Mouse (Mus musculus): ENCODE measurements around the gene Cxcr2. TPM values are rescaled to one million over a fixed set of nuclear protein-coding genes. Genes with fewer than 3 reads are reported as not detected.
A peak's percentile ranks its signal among the peaks of the same experiment; 100 is the strongest.

The Cxcr2 gene
- polyA plus RNA-seq, 1 experiment from 2014 or later: 0.07 TPM

DNA sequence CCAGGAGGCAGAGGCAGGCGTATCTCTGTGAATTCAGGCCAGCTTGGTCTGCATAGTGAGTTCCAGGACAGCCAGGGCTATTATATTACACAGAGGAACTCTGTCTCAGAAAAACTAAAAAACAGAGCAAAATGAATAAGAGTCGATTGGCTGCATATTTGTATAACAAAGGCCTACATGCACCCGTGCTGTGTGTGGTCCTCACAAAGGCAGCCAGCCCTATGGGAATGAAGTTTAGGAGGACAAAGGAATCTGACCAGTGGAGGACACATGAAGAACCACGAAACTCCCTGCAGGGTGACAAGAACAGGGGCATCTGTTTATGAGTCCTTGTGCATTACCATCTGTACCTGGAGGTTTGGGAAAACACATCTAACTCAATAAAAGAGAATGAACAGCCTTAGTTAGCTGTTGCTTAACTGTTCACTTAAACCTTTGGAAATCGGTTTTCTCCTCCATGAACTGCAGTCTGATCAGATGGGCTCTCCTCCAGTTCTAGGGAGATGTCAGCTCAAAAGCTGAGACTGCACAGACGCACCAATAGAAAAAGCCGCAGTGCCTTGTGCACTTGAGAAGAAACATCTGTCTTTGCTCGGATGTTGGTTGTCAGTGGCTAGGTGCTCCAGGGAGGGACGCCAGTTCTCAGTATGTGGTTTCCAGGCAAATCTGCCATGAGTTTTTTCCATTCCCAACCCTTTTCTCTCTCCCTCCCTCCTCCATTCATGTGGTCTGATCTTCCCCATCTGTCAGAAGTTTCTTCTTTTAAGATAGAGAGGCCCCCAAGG is 26.0 kb downstream of the Cxcr2 start:
- Histone ChIP-seq H3K27ac (ENCODE audit: low read depth, low read length) (peak overlapping the region; percentile 54), H3K9ac (ENCODE audit: low read depth, low read length) (no peak overlapping the region), H3K4me3 (ENCODE audit: low read depth, low read length) (no peak overlapping the region), H3K4me2 (no peak overlapping the region), H3K4me1 (ENCODE audit: control insufficient read depth, insufficient read depth, low read length) (peaks cover 8% of the 10 kb centered on the region; the same call in 1 of the 2 replicates), H3K36me3 (ENCODE audit: control insufficient read depth, insufficient read depth, low read length) (no peaks in the 10 kb centered on the region), H3K27me3 (ENCODE audit: control insufficient read depth, insufficient read depth, low read length) (no peaks in the 10 kb centered on the region), H3K9me3 (replicated peaks; ENCODE audit: control insufficient read depth, low read length) (no peaks in the 10 kb centered on the region)
- WGBS (ENCODE audit: insufficient replicate concordance): 32% methylated on average over 9 of the region's 9 CpGs
- ATAC-seq (replicated peaks; ENCODE audit: insufficient number of reproducible peaks, low FRiP score, low TSS enrichment): 0 out of 2 replicates have a peak, but pooled peaks have one; percentile 61

DNA sequence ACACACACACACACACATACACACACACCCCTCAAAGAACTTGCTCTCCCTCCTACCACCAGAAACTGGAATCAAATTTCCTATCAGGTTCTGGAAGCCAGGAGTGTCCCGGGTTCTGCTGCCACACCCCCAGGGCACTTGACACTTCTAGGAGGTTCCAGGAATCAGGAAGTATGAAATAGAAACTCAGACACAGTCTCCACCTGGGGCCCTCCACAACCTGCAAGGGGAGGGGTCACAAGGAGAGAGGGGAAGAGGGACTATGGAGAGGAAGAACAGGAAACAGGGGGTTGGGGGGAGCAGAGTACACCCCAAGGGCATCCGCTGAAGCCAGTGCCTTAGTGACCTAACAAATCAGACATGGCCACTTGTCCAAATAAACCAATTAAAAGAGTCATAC is 27.7 kb downstream of the Cxcr2 start:
- ATAC-seq (replicated peaks; ENCODE audit: insufficient number of reproducible peaks, low FRiP score, low TSS enrichment): no peak
- Histone ChIP-seq H3K9ac (ENCODE audit: low read depth, low read length) (no peak overlapping the region), H3K9me3 (replicated peaks; ENCODE audit: control insufficient read depth, low read length) (no peaks in the 10 kb centered on the region), H3K4me2 (no peak overlapping the region), H3K4me3 (ENCODE audit: low read depth, low read length) (no peak overlapping the region), H3K36me3 (ENCODE audit: control insufficient read depth, insufficient read depth, low read length) (no peaks in the 10 kb centered on the region), H3K27me3 (ENCODE audit: control insufficient read depth, insufficient read depth, low read length) (no peaks in the 10 kb centered on the region), H3K27ac (ENCODE audit: low read depth, low read length) (no peak overlapping the region), H3K4me1 (ENCODE audit: control insufficient read depth, insufficient read depth, low read length) (peaks cover 8% of the 10 kb centered on the region; the same call in 1 of the 2 replicates)
- 44% methylated on average over 2 of the region's 2 CpGs for WGBS (ENCODE audit: insufficient replicate concordance)

- Histone ChIP-seq H3K27me3 (ENCODE audit: control insufficient read depth, insufficient read depth, low read length) (no peaks in the 10 kb centered on the region), H3K4me1 (ENCODE audit: control insufficient read depth, insufficient read depth, low read length) (peaks cover 8% of the 10 kb centered on the region; the same call in 1 of the 2 replicates), H3K4me2 (no peak overlapping the region), H3K9me3 (replicated peaks; ENCODE audit: control insufficient read depth, low read length) (no peaks in the 10 kb centered on the region), H3K9ac (ENCODE audit: low read depth, low read length) (no peak overlapping the region), H3K27ac (ENCODE audit: low read depth, low read length) (no peak overlapping the region), H3K4me3 (ENCODE audit: low read depth, low read length) (no peak overlapping the region), H3K36me3 (ENCODE audit: control insufficient read depth, insufficient read depth, low read length) (no peaks in the 10 kb centered on the region)
- no peak for ATAC-seq (replicated peaks; ENCODE audit: insufficient number of reproducible peaks, low FRiP score, low TSS enrichment)
- 55% methylated on average over 2 of the region's 2 CpGs for WGBS (ENCODE audit: insufficient replicate concordance)
Observed at GRCm38 (mm10) chr1:74183006-74183405, 29.2 kb downstream of the Cxcr2 start.

DNA sequence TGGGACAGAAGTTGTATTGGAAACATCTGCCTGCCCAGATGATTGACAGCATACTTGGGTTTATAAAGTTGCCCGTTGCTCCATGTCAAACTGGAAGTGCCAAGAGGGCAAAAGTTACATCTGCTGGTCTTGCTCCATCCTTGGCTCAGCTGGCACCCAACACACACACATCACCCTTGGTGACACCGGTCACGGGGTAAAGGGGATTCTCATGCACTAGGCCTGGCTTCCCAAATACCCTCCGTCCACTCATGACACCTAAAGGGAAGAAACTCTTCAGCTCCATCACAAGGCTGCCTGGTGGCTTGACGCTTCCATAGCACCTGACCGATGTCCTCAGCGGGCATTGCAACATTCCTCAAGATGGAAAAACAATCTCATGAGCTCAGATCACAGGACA is 36.7 kb downstream of the Cxcr2 start:
- H3K27me3 ChIP-seq (ENCODE audit: control insufficient read depth, insufficient read depth, low read length): no peaks in the 10 kb centered on the region
- no peak overlapping the region for H3K27ac ChIP-seq (ENCODE audit: low read depth, low read length)
- H3K9me3 ChIP-seq (replicated peaks; ENCODE audit: control insufficient read depth, low read length): no peaks in the 10 kb centered on the region
- H3K4me3 ChIP-seq (ENCODE audit: low read depth, low read length): no peak overlapping the region
- H3K4me2 ChIP-seq: no peak overlapping the region
- no peaks in the 10 kb centered on the region for H3K36me3 ChIP-seq (ENCODE audit: control insufficient read depth, insufficient read depth, low read length)
- no peaks in the 10 kb centered on the region for H3K4me1 ChIP-seq (ENCODE audit: control insufficient read depth, insufficient read depth, low read length)
- H3K9ac ChIP-seq (ENCODE audit: low read depth, low read length): no peak overlapping the region
- WGBS (ENCODE audit: insufficient replicate concordance): 86% methylated on average over 7 of the region's 7 CpGs
- no peak for ATAC-seq (replicated peaks; ENCODE audit: insufficient number of reproducible peaks, low FRiP score, low TSS enrichment)

DNA sequence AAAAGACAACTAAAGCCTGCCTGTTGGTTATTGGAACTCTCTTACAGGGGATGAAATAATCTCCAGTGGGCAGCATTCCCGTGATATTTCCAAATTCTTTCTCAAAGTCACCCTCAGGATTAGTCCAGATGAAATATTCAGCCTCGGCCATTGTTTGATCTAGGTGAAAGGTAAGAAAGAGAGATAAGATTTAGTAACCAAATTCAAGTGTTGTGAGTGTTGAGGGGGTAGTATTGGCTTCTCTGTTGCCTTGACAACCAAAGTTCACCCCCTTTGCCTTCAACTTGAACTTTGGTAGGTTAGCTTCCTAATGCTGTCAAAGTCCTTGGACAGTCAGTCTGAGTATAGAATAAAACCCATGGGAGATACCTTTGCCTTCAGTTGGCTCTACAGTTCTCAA is 38.9 kb downstream of the Cxcr2 start:
- no peak overlapping the region for H3K4me2 ChIP-seq
- WGBS (ENCODE audit: insufficient replicate concordance): 73% methylated on average over 2 of the region's 2 CpGs
- no peaks in the 10 kb centered on the region for H3K27me3 ChIP-seq (ENCODE audit: control insufficient read depth, insufficient read depth, low read length)
- H3K36me3 ChIP-seq (ENCODE audit: control insufficient read depth, insufficient read depth, low read length): no peaks in the 10 kb centered on the region
- H3K4me3 ChIP-seq (ENCODE audit: low read depth, low read length): no peak overlapping the region
- no peak overlapping the region for H3K9ac ChIP-seq (ENCODE audit: low read depth, low read length)
- no peaks in the 10 kb centered on the region for H3K4me1 ChIP-seq (ENCODE audit: control insufficient read depth, insufficient read depth, low read length)
- no peaks in the 10 kb centered on the region for H3K9me3 ChIP-seq (replicated peaks; ENCODE audit: control insufficient read depth, low read length)
- H3K27ac ChIP-seq (ENCODE audit: low read depth, low read length): no peak overlapping the region
- no peak for ATAC-seq (replicated peaks; ENCODE audit: insufficient number of reproducible peaks, low FRiP score, low TSS enrichment)

DNA sequence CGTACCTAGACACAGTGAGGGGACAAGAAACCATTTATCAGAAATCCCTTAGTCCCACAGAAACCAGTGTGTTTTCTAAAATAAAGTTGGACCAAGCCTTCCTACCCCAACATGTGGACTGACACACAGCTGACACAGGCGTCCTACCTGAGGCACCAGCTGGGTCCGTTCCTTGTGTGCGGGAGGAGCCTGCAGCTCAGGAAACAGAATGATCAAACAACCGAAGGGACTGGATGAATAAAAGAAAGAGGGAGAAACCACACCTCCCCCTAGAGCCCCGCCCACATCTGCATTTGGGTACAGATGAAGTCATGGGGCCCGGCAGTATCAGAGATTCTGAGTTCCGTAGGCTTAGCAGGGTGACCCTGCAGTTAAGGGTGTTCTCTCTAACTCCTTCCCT is 40.7 kb downstream of the Cxcr2 start, which contains the start of gene Cxcr1:
TSS of gene Cxcr1 (minus strand) at position 187 of the 400 bp plus-strand sequence.
- Histone ChIP-seq H3K4me3 (ENCODE audit: low read depth, low read length) (no peak within 1 kb of the TSS), H3K4me1 (ENCODE audit: control insufficient read depth, insufficient read depth, low read length) (no peaks in the 10 kb centered on the region; the same call in 1 of the 2 replicates), H3K27ac (ENCODE audit: low read depth, low read length) (no peak within 1 kb of the TSS), H3K9me3 (replicated peaks; ENCODE audit: control insufficient read depth, low read length) (no peaks in the 10 kb centered on the region), H3K36me3 (ENCODE audit: control insufficient read depth, insufficient read depth, low read length) (no peaks in the 10 kb centered on the region), H3K27me3 (ENCODE audit: control insufficient read depth, insufficient read depth, low read length) (no peaks in the 10 kb centered on the region), H3K4me2 (no peak within 1 kb of the TSS), H3K9ac (ENCODE audit: low read depth, low read length) (no peak within 1 kb of the TSS)
- ATAC-seq (replicated peaks; ENCODE audit: insufficient number of reproducible peaks, low FRiP score, low TSS enrichment): no peak
- WGBS (ENCODE audit: insufficient replicate concordance): 62% methylated on average over 8 of the region's 8 CpGs

- Histone ChIP-seq H3K9ac (ENCODE audit: low read depth, low read length) (no peak overlapping the region), H3K36me3 (ENCODE audit: control insufficient read depth, insufficient read depth, low read length) (no peaks in the 10 kb centered on the region), H3K27me3 (ENCODE audit: control insufficient read depth, insufficient read depth, low read length) (no peaks in the 10 kb centered on the region), H3K27ac (ENCODE audit: low read depth, low read length) (no peak overlapping the region), H3K9me3 (replicated peaks; ENCODE audit: control insufficient read depth, low read length) (no peaks in the 10 kb centered on the region), H3K4me2 (no peak overlapping the region), H3K4me3 (ENCODE audit: low read depth, low read length) (no peak overlapping the region), H3K4me1 (ENCODE audit: control insufficient read depth, insufficient read depth, low read length) (no peaks in the 10 kb centered on the region; the same call in 1 of the 2 replicates)
- ATAC-seq (replicated peaks; ENCODE audit: insufficient number of reproducible peaks, low FRiP score, low TSS enrichment): no peak
- WGBS (ENCODE audit: insufficient replicate concordance): 45% methylated on average over 7 of the region's 7 CpGs
Observed at GRCm38 (mm10) chr1:74195961-74196360, 42.2 kb downstream of the Cxcr2 start.

- no peak overlapping the region for H3K27ac ChIP-seq (ENCODE audit: low read depth, low read length)
- H3K4me1 ChIP-seq (ENCODE audit: control insufficient read depth, insufficient read depth, low read length): no peaks in the 10 kb centered on the region; the same call in 1 of the 2 replicates
- H3K4me3 ChIP-seq (ENCODE audit: low read depth, low read length): no peak overlapping the region
- H3K9ac ChIP-seq (ENCODE audit: low read depth, low read length): no peak overlapping the region
- H3K9me3 ChIP-seq (replicated peaks; ENCODE audit: control insufficient read depth, low read length): no peaks in the 10 kb centered on the region
- no peak overlapping the region for H3K4me2 ChIP-seq
- 72% methylated on average over 17 of the region's 17 CpGs for WGBS (ENCODE audit: insufficient replicate concordance)
- no peaks in the 10 kb centered on the region for H3K36me3 ChIP-seq (ENCODE audit: control insufficient read depth, insufficient read depth, low read length)
- H3K27me3 ChIP-seq (ENCODE audit: control insufficient read depth, insufficient read depth, low read length): no peaks in the 10 kb centered on the region
- ATAC-seq (replicated peaks; ENCODE audit: insufficient number of reproducible peaks, low FRiP score, low TSS enrichment): no peak
Observed at GRCm38 (mm10) chr1:74196621-74197419, 43.0 kb downstream of the Cxcr2 start.

Data from heart, embryonic 11.5 days (tissue).